Mouse (Mus musculus) embryonic facial prominence, embryonic 12.5 days (tissue): Measurements from ENCODE around the gene Tekt1. TPM values are rescaled to one million over a fixed set of nuclear protein-coding genes. Genes with fewer than 3 reads are reported as not detected.
A peak's percentile ranks its signal among the peaks of the same experiment; 100 is the strongest.

Experiments
- ATAC-seq: fragments of 200-750 bp; cut with Nextera tagmentation; 2 replicates; pipeline ENCODE4 v1.8.0; 2017; ENCODE audit not compliant: insufficient number of reproducible peaks, insufficient read depth, low FRiP score, low TSS enrichment
- H3K27ac ChIP-seq: fragments of 300-500 bp; sonication (generic); 2 replicates; pipeline ENCODE4 v1.5.1; 2016; ENCODE audit warnings: mild to moderate bottlenecking
- H3K27me3 ChIP-seq: fragments of 300-500 bp; sonication (generic); 2 replicates; pipeline ENCODE4 v1.6.1; 2016; ENCODE audit warnings: mild to moderate bottlenecking, moderate library complexity
- H3K36me3 ChIP-seq: fragments of 300-500 bp; sonication (generic); 2 replicates; pipeline ENCODE4 v1.6.1; 2016; ENCODE audit warnings: mild to moderate bottlenecking
- H3K4me1 ChIP-seq: fragments of 300-500 bp; sonication (generic); 2 replicates; pipeline ENCODE4 v1.6.1; 2016
- H3K4me2 ChIP-seq: fragments of 300-500 bp; sonication (generic); replicated peaks from 2 replicates; pipeline ENCODE4 v1.6.1; 2016; ENCODE audit warnings: mild to moderate bottlenecking, moderate library complexity
- H3K4me3 ChIP-seq: fragments of 300-500 bp; sonication (generic); 2 replicates; pipeline ENCODE4 v1.5.1; 2016; ENCODE audit warnings: mild to moderate bottlenecking
- H3K9ac ChIP-seq: fragments of 300-500 bp; sonication (generic); 2 replicates; pipeline ENCODE4 v1.6.1; 2016; ENCODE audit warnings: mild to moderate bottlenecking, moderate library complexity
- H3K9me3 ChIP-seq: fragments of 300-500 bp; sonication (generic); 2 replicates; pipeline ENCODE4 v1.6.1; 2016; ENCODE audit warnings: mild to moderate bottlenecking, moderate library complexity
- WGBS: fragments of 180-500 bp; shearing (Covaris S2); methylation state at CpG from one replicate; pipeline ENCODE4 v1.1.7; 2016; 5-methylcytosine and 5-hydroxymethylcytosine counted together
- polyA plus RNA-seq: library from polyadenylated mRNA; unstranded; fragments of >200 nt; fragmentation: Nextera tagmentation; extraction: Ambion mirVana; gene quantifications from 2 replicates; pipeline ENCODE4 v1.2.1, GENCODE M21; 2016

Gene Tekt1
- polyA plus RNA-seq, 1 experiment from 2014 or later: 6.4 TPM

- Histone ChIP-seq H3K4me3 (no peak overlapping the region), H3K27ac (no peak overlapping the region), H3K27me3 (no peaks in the 10 kb centered on the region), H3K9ac (no peak overlapping the region), H3K36me3 (no peaks in the 10 kb centered on the region), H3K9me3 (no peaks in the 10 kb centered on the region), H3K4me1 (peaks cover 6% of the 10 kb centered on the region; the same call in 1 of the 2 replicates), H3K4me2 (no peak overlapping the region)
- WGBS: 82% methylated on average over 4 of the region's 4 CpGs
- no peak for ATAC-seq
Measured at GRCm38 (mm10) chr11:72334653-72335052, 27.6 kb downstream of the Tekt1 start.

DNA sequence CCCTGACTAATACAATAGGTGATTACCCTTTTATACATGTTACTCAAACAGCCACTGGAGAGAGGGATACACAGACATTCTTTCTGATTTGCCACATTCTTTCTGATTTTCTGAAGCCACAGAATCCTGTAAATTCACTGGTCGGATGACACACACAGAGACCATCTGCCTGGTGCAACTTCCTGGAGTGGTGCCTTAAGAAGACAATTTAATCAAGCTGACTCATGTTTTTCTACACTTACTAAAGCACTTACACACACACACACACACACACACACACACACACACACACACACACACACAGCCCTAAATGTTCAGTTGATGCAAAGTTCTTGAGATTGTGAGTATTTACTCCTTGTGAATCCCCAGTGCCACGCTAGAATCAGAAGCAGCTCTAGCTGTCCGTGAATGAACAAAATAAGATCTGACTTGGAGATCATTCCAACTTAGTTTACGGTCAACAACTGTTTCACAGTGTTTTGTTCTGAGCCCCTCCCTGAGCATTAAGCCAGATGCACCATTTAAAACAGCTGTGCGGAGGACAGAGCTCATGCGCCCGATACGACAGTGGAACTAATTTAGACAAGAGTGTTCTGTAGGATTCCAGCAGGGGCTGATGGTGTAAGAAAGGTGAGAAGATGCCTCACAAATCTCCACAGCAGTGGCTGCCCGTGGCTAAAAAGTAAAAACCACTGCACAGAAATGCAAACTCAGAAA, 29.1 kb downstream of the Tekt1 start:
- H3K27ac ChIP-seq: no peak overlapping the region
- WGBS: 68% methylated on average over 9 of the region's 9 CpGs
- ATAC-seq: no peak

GRCm38 (mm10) chr11:72325701-72326100, 36.5 kb downstream of the Tekt1 start:
- Histone ChIP-seq H3K27ac (no peak overlapping the region), H3K9me3 (no peaks in the 10 kb centered on the region), H3K27me3 (no peaks in the 10 kb centered on the region), H3K36me3 (no peaks in the 10 kb centered on the region), H3K4me2 (no peak overlapping the region), H3K9ac (no peak overlapping the region), H3K4me1 (no peaks in the 10 kb centered on the region), H3K4me3 (no peak overlapping the region)
- ATAC-seq: no peak
- WGBS: 78% methylated on average over 4 of the region's 4 CpGs

More for the DNA sequence above, 29.1 kb downstream of the Tekt1 start:
- H3K4me2 ChIP-seq: no peak overlapping the region
- peaks cover under 1% of the 10 kb centered on the region; the same call in 1 of the 2 replicates for H3K4me1 ChIP-seq
- H3K9me3 ChIP-seq: no peaks in the 10 kb centered on the region
- H3K27me3 ChIP-seq: no peaks in the 10 kb centered on the region
- no peaks in the 10 kb centered on the region for H3K36me3 ChIP-seq
- H3K9ac ChIP-seq: no peak overlapping the region
- H3K4me3 ChIP-seq: no peak overlapping the region

DNA sequence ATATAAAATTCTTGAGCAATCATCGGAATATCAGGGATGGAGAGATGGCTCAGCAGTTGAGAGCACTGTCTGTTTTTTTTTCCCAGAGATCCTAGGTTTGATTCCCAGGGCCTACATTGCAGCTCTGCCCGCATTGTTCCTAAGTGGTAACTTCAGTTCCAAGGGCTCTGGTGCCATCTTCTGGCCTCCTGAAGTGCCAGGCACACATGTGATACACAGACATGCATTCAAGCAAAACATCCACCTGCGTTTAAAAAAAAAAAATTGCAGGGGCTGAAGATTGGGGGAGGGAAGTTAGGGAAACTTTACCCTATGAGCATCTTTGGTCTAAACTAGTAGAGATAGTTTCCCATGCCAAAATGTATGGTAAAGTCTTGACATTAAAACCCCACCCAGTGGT, 37.8 kb downstream of the Tekt1 start:
- no peaks in the 10 kb centered on the region for H3K36me3 ChIP-seq
- no peaks in the 10 kb centered on the region for H3K27me3 ChIP-seq
- 78% methylated on average over 3 of the region's 3 CpGs for WGBS
- H3K4me1 ChIP-seq: no peaks in the 10 kb centered on the region
- H3K9ac ChIP-seq: no peak overlapping the region
- H3K27ac ChIP-seq: no peak overlapping the region
- H3K4me3 ChIP-seq: no peak overlapping the region
- H3K9me3 ChIP-seq: no peaks in the 10 kb centered on the region
- ATAC-seq: no peak
- H3K4me2 ChIP-seq: no peak overlapping the region

GRCm38 (mm10) chr11:72318026-72318425, 44.2 kb downstream of the Tekt1 start:
- Histone ChIP-seq H3K9me3 (no peaks in the 10 kb centered on the region), H3K27me3 (peaks cover 30% of the 10 kb centered on the region), H3K27ac (no peak overlapping the region), H3K4me2 (no peak overlapping the region), H3K4me1 (no peaks in the 10 kb centered on the region; the same call in 1 of the 2 replicates), H3K36me3 (no peaks in the 10 kb centered on the region), H3K4me3 (no peak overlapping the region), H3K9ac (no peak overlapping the region)
- no peak for ATAC-seq
- WGBS: 81% methylated on average over 5 of the region's 5 CpGs

DNA sequence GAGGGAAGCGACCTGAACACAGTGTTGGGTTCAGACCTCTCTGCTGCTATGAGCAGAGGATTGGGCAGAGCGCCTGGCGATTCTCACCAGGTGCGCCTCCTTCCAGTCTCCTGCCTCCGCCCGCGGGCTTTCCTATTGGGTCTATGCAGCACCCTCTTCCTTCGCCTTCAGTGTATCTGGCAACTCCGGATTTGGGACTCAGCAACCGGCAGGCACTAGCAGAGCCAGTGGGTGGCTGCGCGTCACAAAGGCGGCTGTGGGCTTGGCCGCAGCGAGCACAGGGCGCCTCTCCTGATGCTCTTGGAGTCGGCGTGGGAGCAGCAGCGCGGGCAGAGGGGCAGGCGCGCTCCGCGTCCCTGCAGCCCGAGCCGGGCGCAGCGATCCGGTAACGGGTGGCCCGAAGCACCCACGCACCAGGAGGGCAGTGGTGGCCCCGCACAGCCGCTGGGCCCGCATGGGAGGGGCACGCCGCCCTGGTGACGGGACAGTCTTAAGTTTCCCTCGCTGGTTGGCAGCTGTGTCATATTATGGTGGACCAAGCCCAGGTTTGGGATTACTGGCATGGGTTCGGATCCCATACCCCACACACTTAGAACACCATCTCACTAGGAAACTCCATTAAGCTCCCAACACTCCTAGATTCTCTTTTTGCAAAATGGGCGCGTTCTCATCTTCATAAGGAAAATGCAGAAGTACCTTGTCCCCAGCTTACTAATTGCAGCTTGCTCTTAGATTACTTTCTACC, 47.9 kb downstream of the Tekt1 start, which contains the start of gene Fbxo39:
TSS of gene Fbxo39 (plus strand) at position 294 of the 745 bp plus-strand sequence.
- peak within 1 kb of the TSS; percentile 47 for H3K4me2 ChIP-seq
- WGBS: 10% methylated on average over 42 of the region's 42 CpGs
- no peak within 1 kb of the TSS for H3K27ac ChIP-seq
- peak within 1 kb of the TSS; percentile 15; the same call in 1 of the 2 replicates for H3K9ac ChIP-seq
- no peaks in the 10 kb centered on the region for H3K36me3 ChIP-seq
- H3K4me1 ChIP-seq: no peaks in the 10 kb centered on the region; the same call in 1 of the 2 replicates
- no peaks in the 10 kb centered on the region; the same call in 1 of the 2 replicates for H3K9me3 ChIP-seq
- ATAC-seq: no peak
- peaks cover 38% of the 10 kb centered on the region for H3K27me3 ChIP-seq
- peak within 1 kb of the TSS; percentile 26 for H3K4me3 ChIP-seq

GRCm38 (mm10) chr11:72311355-72312001, 50.8 kb downstream of the Tekt1 start:
- Histone ChIP-seq H3K27me3 (peaks cover 38% of the 10 kb centered on the region), H3K9me3 (no peaks in the 10 kb centered on the region; the same call in 1 of the 2 replicates), H3K4me1 (no peaks in the 10 kb centered on the region; the same call in 1 of the 2 replicates), H3K27ac (no peak overlapping the region), H3K36me3 (no peaks in the 10 kb centered on the region), H3K9ac (no peak overlapping the region), H3K4me3 (no peak overlapping the region), H3K4me2 (no peak overlapping the region)
- 80% methylated on average over 10 of the region's 10 CpGs for WGBS
- ATAC-seq: no peak

- no peak overlapping the region for H3K27ac ChIP-seq
- H3K27me3 ChIP-seq: peaks cover 32% of the 10 kb centered on the region
- no peaks in the 10 kb centered on the region; the same call in 1 of the 2 replicates for H3K9me3 ChIP-seq
- no peak overlapping the region for H3K4me3 ChIP-seq
- H3K4me1 ChIP-seq: no peaks in the 10 kb centered on the region; the same call in 1 of the 2 replicates
- H3K4me2 ChIP-seq: no peak overlapping the region
- no peak for ATAC-seq
- H3K9ac ChIP-seq: no peak overlapping the region
- 89% methylated on average over 4 of the region's 4 CpGs for WGBS
- no peaks in the 10 kb centered on the region for H3K36me3 ChIP-seq
Measured at GRCm38 (mm10) chr11:72310491-72310890, 51.8 kb downstream of the Tekt1 start.

DNA sequence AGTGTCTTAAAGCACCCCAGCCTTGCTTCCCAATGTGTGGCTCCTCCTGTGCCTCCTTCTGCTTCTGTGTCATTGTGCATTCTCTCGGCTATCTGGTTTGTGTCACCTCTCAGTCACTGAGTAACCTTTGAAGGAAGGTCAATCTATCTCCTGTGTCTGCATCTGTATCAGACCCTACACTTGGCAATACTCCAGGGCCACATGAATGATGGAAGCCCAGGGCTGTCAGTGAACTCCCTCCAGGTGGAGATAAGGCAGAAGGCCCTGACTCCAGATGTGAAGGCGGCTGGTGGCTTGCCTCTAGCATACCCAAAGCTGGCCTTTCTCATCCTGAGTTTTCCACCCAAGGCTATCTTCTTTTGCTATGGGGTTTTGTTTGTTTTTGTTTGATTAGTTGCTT, 53.3 kb downstream of the Tekt1 start:
- no peak for ATAC-seq
- Histone ChIP-seq H3K36me3 (no peaks in the 10 kb centered on the region), H3K4me3 (no peak overlapping the region), H3K4me2 (no peak overlapping the region), H3K27ac (no peak overlapping the region), H3K27me3 (peaks cover 17% of the 10 kb centered on the region), H3K4me1 (no peaks in the 10 kb centered on the region), H3K9ac (no peak overlapping the region), H3K9me3 (no peaks in the 10 kb centered on the region; the same call in 1 of the 2 replicates)
- 53% methylated on average over 2 of the region's 2 CpGs for WGBS

- H3K9ac ChIP-seq: no peak overlapping the region
- 80% methylated on average over 5 of the region's 5 CpGs for WGBS
- no peak for ATAC-seq
Measured at GRCm38 (mm10) chr11:72307461-72307860, 54.8 kb downstream of the Tekt1 start.

DNA sequence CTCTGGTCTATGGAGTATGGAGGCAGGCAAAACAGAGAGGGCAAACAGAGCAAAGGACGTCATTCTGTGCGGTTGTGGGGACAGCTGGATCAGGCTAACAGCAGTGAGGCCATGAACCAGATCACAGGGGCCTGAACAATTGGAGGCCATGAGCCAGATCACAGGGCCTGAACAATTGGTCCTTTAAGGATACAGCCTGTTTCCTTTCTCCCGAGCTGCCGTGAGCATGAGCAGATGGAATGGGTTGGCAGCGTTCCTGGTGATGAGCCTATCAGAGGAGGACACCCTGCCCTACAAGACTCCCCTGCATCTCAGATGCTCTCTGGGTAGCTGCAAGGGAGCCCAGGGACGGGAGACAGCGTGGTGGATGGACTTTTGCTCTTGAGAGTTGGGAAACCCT, 60.0 kb downstream of the Tekt1 start:
- Histone ChIP-seq H3K9me3 (no peaks in the 10 kb centered on the region), H3K9ac (no peak overlapping the region), H3K4me1 (no peaks in the 10 kb centered on the region), H3K36me3 (no peaks in the 10 kb centered on the region), H3K4me2 (no peak overlapping the region), H3K27ac (no peak overlapping the region), H3K27me3 (no peaks in the 10 kb centered on the region), H3K4me3 (no peak overlapping the region)
- 80% methylated on average over 7 of the region's 7 CpGs for WGBS
- no peak for ATAC-seq

More at GRCm38 (mm10) chr11:72307461-72307860, 54.8 kb downstream of the Tekt1 start:
- peaks cover 2% of the 10 kb centered on the region for H3K27me3 ChIP-seq
- no peak overlapping the region for H3K27ac ChIP-seq
- no peaks in the 10 kb centered on the region for H3K36me3 ChIP-seq
- H3K4me3 ChIP-seq: no peak overlapping the region
- no peak overlapping the region for H3K4me2 ChIP-seq
- H3K9me3 ChIP-seq: no peaks in the 10 kb centered on the region; the same call in 1 of the 2 replicates
- H3K4me1 ChIP-seq: no peaks in the 10 kb centered on the region
